Mouse (Mus musculus) stomach, embryonic 14.5 days (tissue): ENCODE data around the gene Atp8b3. TPM values are rescaled to one million over a fixed set of nuclear protein-coding genes. Genes with fewer than 3 reads are reported as not detected.

Experiments
- ATAC-seq: fragments of 200-750 bp; cut with Nextera tagmentation; 2 replicates; pipeline ENCODE4 v1.8.0; 2017; ENCODE audit warnings: low read depth, moderate TSS enrichment; ENCODE audit not compliant: insufficient number of reproducible peaks, insufficient read depth, low FRiP score
- H3K27ac ChIP-seq: fragments of 300-500 bp; sonication (generic); 2 replicates; pipeline ENCODE4 v1.5.1; 2014; ENCODE audit warnings: mild to moderate bottlenecking, low read length, moderate library complexity, mixed read lengths
- H3K27me3 ChIP-seq: fragments of 300-500 bp; sonication (generic); 2 replicates; pipeline ENCODE4 v1.6.1; 2014; ENCODE audit warnings: low read length, control low read depth, mixed read lengths; ENCODE audit not compliant: control insufficient read depth, insufficient read depth
- H3K36me3 ChIP-seq: fragments of 300-500 bp; sonication (generic); 2 replicates; pipeline ENCODE4 v1.6.1; 2014; ENCODE audit warnings: mild to moderate bottlenecking, control low read depth, low read length, moderate library complexity, mixed read lengths; ENCODE audit not compliant: control insufficient read depth, insufficient read depth
- H3K4me1 ChIP-seq: fragments of 300-500 bp; sonication (generic); 2 replicates; pipeline ENCODE4 v1.6.1; 2014; ENCODE audit warnings: low read length, control low read depth, mixed read lengths; ENCODE audit not compliant: control insufficient read depth, insufficient read depth
- H3K4me2 ChIP-seq: fragments of 300-500 bp; sonication (generic); replicated peaks from 2 replicates; pipeline ENCODE4 v1.6.1; 2014; ENCODE audit warnings: low read depth, low read length, control low read depth
- H3K4me3 ChIP-seq: fragments of 300-500 bp; sonication (generic); 2 replicates; pipeline ENCODE4 v1.5.1; 2014; ENCODE audit warnings: low read depth, low read length, control low read depth
- H3K9ac ChIP-seq: fragments of 300-500 bp; sonication (generic); replicated peaks from 2 replicates; pipeline ENCODE4 v1.6.1; 2014; ENCODE audit warnings: low read depth, mild to moderate bottlenecking, control low read depth, low read length, moderate library complexity, mixed read lengths
- H3K9me3 ChIP-seq: fragments of 300-500 bp; sonication (generic); 2 replicates; pipeline ENCODE4 v1.6.1; 2016; ENCODE audit warnings: low read depth, low read length, control low read depth; ENCODE audit not compliant: control insufficient read depth
- WGBS: fragments of 180-500 bp; shearing (Covaris S2); extraction: QIAGEN DNeasy Blood & Tissue Kit; methylation state at CpG from one replicate; pipeline ENCODE4 v1.1.7; 2014; 5-methylcytosine and 5-hydroxymethylcytosine counted together
- polyA plus RNA-seq: library from polyadenylated mRNA; unstranded; fragments of >200 nt; fragmentation: Nextera tagmentation; extraction: Ambion mirVana; gene quantifications from 2 replicates; pipeline ENCODE4 v1.2.1, GENCODE M21; 2014

The Atp8b3 gene
- polyA plus RNA-seq, 1 experiment from 2014 or later, result 0.25 TPM

- H3K4me1 ChIP-seq, result peaks cover 55% of the 10 kb centered on the region
- H3K4me2 ChIP-seq, result no peak overlapping the region
- ATAC-seq, result no peak
- 86% methylated on average over 2 of the region's 2 CpGs for WGBS
- peaks cover 11% of the 10 kb centered on the region for H3K36me3 ChIP-seq
- no peak overlapping the region for H3K27ac ChIP-seq
- H3K9me3 ChIP-seq, result no peaks in the 10 kb centered on the region
- H3K4me3 ChIP-seq, result no peak overlapping the region
- no peak overlapping the region for H3K9ac ChIP-seq
- H3K27me3 ChIP-seq, result no peaks in the 10 kb centered on the region
These were observed 33.6 kb upstream of the Atp8b3 start for GRCm38 (mm10) chr10:80572477-80572876.

GRCm38 (mm10) chr10:80570871-80571836 is 32.2 kb upstream of the Atp8b3 start:
- Histone ChIP-seq H3K9ac (peak overlapping the region; percentile 36; the same call in 1 of the 2 replicates), H3K27ac (peak overlapping the region; percentile 21), H3K4me2 (peak overlapping the region; percentile 29), H3K27me3 (no peaks in the 10 kb centered on the region), H3K9me3 (no peaks in the 10 kb centered on the region), H3K4me1 (peaks cover 55% of the 10 kb centered on the region), H3K36me3 (peaks cover 11% of the 10 kb centered on the region), H3K4me3 (peak overlapping the region; percentile 3; the same call in 1 of the 2 replicates)
- ATAC-seq, result 0 out of 2 replicates have a peak, but pooled peaks have one; percentile 15
- WGBS, result 21% methylated on average over 30 of the region's 30 CpGs

DNA sequence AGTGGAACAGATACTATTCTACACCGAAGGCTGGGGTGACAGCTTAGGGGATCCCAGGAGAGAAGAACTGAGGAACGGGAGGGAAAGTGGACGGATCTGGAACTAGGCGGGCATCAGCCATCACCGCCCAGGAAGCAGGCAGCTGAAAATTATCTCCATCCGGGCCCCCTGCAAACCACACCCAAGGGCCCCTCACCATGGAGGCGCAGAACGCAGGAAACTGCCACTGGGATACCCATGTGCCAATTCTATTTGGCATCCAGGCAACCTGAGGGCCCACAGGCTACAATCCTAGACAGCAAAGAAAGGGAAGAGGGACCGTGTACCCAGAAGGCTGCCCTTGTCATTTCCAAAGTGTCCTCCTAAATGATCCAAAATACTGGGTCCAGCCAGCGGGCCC is 31.5 kb upstream of the Atp8b3 start:
- Histone ChIP-seq H3K36me3 (peaks cover 11% of the 10 kb centered on the region), H3K4me3 (no peak overlapping the region), H3K4me1 (peaks cover 49% of the 10 kb centered on the region), H3K9ac (no peak overlapping the region), H3K4me2 (no peak overlapping the region), H3K27ac (no peak overlapping the region), H3K27me3 (no peaks in the 10 kb centered on the region), H3K9me3 (no peaks in the 10 kb centered on the region)
- 89% methylated on average over 10 of the region's 10 CpGs for WGBS
- no peak for ATAC-seq

GRCm38 (mm10) chr10:80569664-80570066 is 30.7 kb upstream of the Atp8b3 start:
- no peak overlapping the region for H3K4me3 ChIP-seq
- H3K4me1 ChIP-seq, result peaks cover 44% of the 10 kb centered on the region
- peaks cover 11% of the 10 kb centered on the region for H3K36me3 ChIP-seq
- peak; percentile 49; the same call in 1 of the 2 replicates for ATAC-seq
- WGBS, result 29% methylated on average over 10 of the region's 10 CpGs
- H3K27me3 ChIP-seq, result no peaks in the 10 kb centered on the region
- no peak overlapping the region for H3K27ac ChIP-seq
- no peak overlapping the region for H3K4me2 ChIP-seq
- no peaks in the 10 kb centered on the region for H3K9me3 ChIP-seq
- no peak overlapping the region for H3K9ac ChIP-seq

DNA sequence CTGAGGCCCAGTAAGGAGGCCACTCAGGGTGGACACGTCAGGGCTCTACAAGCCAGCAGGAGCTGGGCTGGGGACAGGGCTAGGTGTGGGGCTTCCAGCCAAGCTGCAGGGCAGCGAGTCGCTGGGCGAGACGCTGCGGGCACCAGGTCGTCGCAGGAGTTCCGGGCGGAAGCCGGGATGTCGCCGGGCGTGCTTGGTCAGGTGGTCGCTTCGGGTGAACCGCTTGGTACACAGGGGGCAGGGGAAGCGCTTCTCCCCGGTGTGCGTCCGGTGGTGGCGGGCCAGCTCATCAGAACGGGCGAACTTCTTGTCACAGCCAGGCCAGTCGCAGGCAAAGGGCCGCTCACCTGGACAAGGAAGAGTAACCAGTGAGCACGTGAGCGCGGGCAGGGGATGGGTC is 30.0 kb upstream of the Atp8b3 start:
- WGBS, result 94% methylated on average over 29 of the region's 29 CpGs
- no peaks in the 10 kb centered on the region for H3K27me3 ChIP-seq
- H3K4me1 ChIP-seq, result peaks cover 37% of the 10 kb centered on the region
- H3K9ac ChIP-seq, result no peak overlapping the region
- peaks cover 11% of the 10 kb centered on the region for H3K36me3 ChIP-seq
- no peak overlapping the region for H3K4me3 ChIP-seq
- H3K27ac ChIP-seq, result no peak overlapping the region
- H3K9me3 ChIP-seq, result no peaks in the 10 kb centered on the region
- ATAC-seq, result no peak
- no peak overlapping the region for H3K4me2 ChIP-seq

DNA sequence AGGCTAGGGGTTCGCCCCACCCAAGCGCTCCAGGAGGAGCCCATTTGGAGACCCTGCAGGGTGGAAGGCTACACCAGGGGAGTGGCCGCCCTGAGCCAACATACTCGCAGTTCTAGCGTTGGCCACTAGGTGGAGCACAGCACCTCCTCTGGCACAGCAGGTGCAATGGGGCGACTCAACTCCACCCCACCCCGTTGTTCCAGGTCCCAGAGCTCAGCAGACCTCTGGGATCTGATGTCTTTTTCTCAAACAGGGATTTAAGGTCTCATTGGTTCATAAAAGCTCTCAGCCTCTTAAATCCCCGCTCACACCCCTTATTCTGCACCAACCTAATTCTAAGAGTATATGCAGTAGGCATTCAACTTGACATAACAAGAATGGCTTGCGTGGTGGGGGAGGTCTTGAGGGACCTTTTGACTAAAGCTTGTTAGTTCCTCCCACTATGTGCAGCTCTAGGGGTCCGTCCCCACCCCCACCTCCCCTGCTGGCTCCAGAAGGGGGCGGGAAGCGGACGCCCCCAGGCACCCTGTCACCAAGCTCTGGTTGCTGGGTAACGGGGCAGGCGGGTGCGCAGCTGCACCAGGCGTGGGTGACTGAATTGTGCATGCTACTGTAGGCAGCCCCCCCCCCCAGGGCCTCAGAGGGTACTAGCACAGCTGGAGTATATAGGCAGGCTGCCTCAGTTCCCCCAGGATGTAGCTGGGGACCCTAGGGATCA is 27.6 kb upstream of the Atp8b3 start:
- Histone ChIP-seq H3K4me2 (no peak overlapping the region), H3K9ac (no peak overlapping the region), H3K9me3 (no peaks in the 10 kb centered on the region), H3K4me1 (peaks cover 19% of the 10 kb centered on the region), H3K27ac (0 out of 2 replicates have a peak overlapping the region, but pooled peaks have one; percentile 10), H3K36me3 (peaks cover 11% of the 10 kb centered on the region), H3K27me3 (no peaks in the 10 kb centered on the region), H3K4me3 (no peak overlapping the region)
- WGBS, result 26% methylated on average over 17 of the region's 17 CpGs
- ATAC-seq, result peak; percentile 60; the same call in 1 of the 2 replicates

- WGBS, result under 1% methylated on average over 71 of the region's 72 CpGs
- Histone ChIP-seq H3K4me2 (peak within 1 kb of the TSS; percentile 94), H3K4me1 (peaks cover 15% of the 10 kb centered on the region), H3K27me3 (no peaks in the 10 kb centered on the region), H3K36me3 (no peaks in the 10 kb centered on the region; the same call in 1 of the 2 replicates), H3K4me3 (peak within 1 kb of the TSS; percentile 98), H3K9me3 (no peaks in the 10 kb centered on the region), H3K9ac (peak within 1 kb of the TSS; percentile 89), H3K27ac (peak within 1 kb of the TSS; percentile 91)
- ATAC-seq, result peak; percentile 87
These were observed 22.4 kb upstream of the Atp8b3 start, which contains the start of gene Rexo1 for GRCm38 (mm10) chr10:80561116-80561944. TSS of gene Rexo1 (minus strand) at chr10:80561560.
